Mouse (Mus musculus) heart, postnatal 0 days (tissue): ENCODE results near the gene Sf3a2. TPM values are rescaled to one million over a fixed set of nuclear protein-coding genes. Genes with fewer than 3 reads are reported as not detected.

Experiments
- ATAC-seq: fragments of 200-750 bp; cut with Nextera tagmentation; 2 replicates; pipeline ENCODE4 v1.8.0; 2017; ENCODE audit warnings: low read depth, moderate number of reproducible peaks, moderate library complexity; ENCODE audit not compliant: insufficient read depth
- DNase-seq: peaks from one replicate; pipeline ENCODE4 v3.0.0-alpha.2; 2016; ENCODE audit warnings: low spot score
- H3K27ac ChIP-seq: fragments of 300-500 bp; sonication (generic); 2 replicates; pipeline ENCODE4 v1.5.1; 2014; ENCODE audit warnings: low read depth, mild to moderate bottlenecking
- H3K27me3 ChIP-seq: fragments of 300-500 bp; sonication (generic); 2 replicates; pipeline ENCODE4 v1.6.1; 2014; ENCODE audit warnings: low read length, mixed read lengths; ENCODE audit not compliant: control insufficient read depth, insufficient read depth
- H3K36me3 ChIP-seq: fragments of 300-500 bp; sonication (generic); replicated peaks from 2 replicates; pipeline ENCODE4 v1.6.1; 2014; ENCODE audit warnings: low read length, mixed read lengths; ENCODE audit not compliant: control insufficient read depth, insufficient read depth
- H3K4me1 ChIP-seq: fragments of 300-500 bp; sonication (generic); 2 replicates; pipeline ENCODE4 v1.6.1; 2014; ENCODE audit warnings: antibody characterized with exemption; ENCODE audit not compliant: control insufficient read depth, insufficient read depth
- H3K4me2 ChIP-seq: fragments of 300-500 bp; sonication (generic); 2 replicates; pipeline ENCODE4 v1.6.1; 2014; ENCODE audit warnings: low read depth, mild to moderate bottlenecking, low read length, moderate library complexity
- H3K4me3 ChIP-seq: fragments of 300-500 bp; sonication (generic); 2 replicates; pipeline ENCODE4 v1.5.1; 2014; ENCODE audit warnings: low read depth, low read length
- H3K9ac ChIP-seq: fragments of 300-500 bp; sonication (generic); replicated peaks from 2 replicates; pipeline ENCODE4 v1.6.1; 2014; ENCODE audit warnings: low read depth, low read length, mixed read lengths
- H3K9me3 ChIP-seq: fragments of 300-500 bp; sonication (generic); replicated peaks from 2 replicates; pipeline ENCODE4 v1.6.1; 2016; ENCODE audit warnings: low read length; ENCODE audit not compliant: control insufficient read depth
- CTCF ChIP-seq: IDR thresholded peaks from 2 replicates; pipeline ENCODE4 v1.5.1; 2016; ENCODE audit warnings: antibody characterized with exemption, control low read depth, low read depth
- EP300 ChIP-seq: IDR thresholded peaks from 2 replicates; pipeline ENCODE4 v1.6.1; 2016; ENCODE audit warnings: antibody characterized with exemption, low read depth
- WGBS: fragments of 180-500 bp; shearing (Covaris S2); extraction: QIAGEN DNeasy Blood & Tissue Kit; methylation state at CpG from one replicate; pipeline ENCODE4 v1.1.7; 2014; 5-methylcytosine and 5-hydroxymethylcytosine counted together
- polyA plus RNA-seq: library from polyadenylated mRNA; unstranded; fragments of >200 nt; fragmentation: Nextera tagmentation; extraction: Ambion mirVana; gene quantifications from 2 replicates; pipeline ENCODE4 v1.2.1, GENCODE M21; 2015
- total RNA-seq: library from RNA; depleted of rRNA; stranded (reverse); fragments of >200 nt; gene quantifications from 2 replicates; pipeline ENCODE4 v1.2.3, GENCODE M21; 2014; ENCODE audit warnings: low replicate concordance

Gene Sf3a2
- total and polyA plus RNA-seq, 2 experiments from 2014 or later: 8.8 to 25.2 TPM

- ATAC-seq (no peak), DNase-seq (no peak)
- peak overlapping the region; percentile 70 for H3K27ac ChIP-seq
- H3K4me2 ChIP-seq: peak overlapping the region; percentile 95
- no peaks in the 10 kb centered on the region for H3K27me3 ChIP-seq
- no peaks in the 10 kb centered on the region for H3K9me3 ChIP-seq
- H3K4me3 ChIP-seq: peak overlapping the region; percentile 49
- H3K4me1 ChIP-seq: peaks cover 35% of the 10 kb centered on the region; the same call in 1 of the 2 replicates
- peaks cover 34% of the 10 kb centered on the region for H3K36me3 ChIP-seq
- 50% methylated on average over 32 of the region's 34 CpGs for WGBS
- TF ChIP-seq EP300: no peak
- TF ChIP-seq CTCF: no peak
- H3K9ac ChIP-seq: peak overlapping the region; percentile 55; the same call in 1 of the 2 replicates
Measured at GRCm38 (mm10) chr10:80806341-80807056, 8.5 kb downstream of the Sf3a2 start.

DNA sequence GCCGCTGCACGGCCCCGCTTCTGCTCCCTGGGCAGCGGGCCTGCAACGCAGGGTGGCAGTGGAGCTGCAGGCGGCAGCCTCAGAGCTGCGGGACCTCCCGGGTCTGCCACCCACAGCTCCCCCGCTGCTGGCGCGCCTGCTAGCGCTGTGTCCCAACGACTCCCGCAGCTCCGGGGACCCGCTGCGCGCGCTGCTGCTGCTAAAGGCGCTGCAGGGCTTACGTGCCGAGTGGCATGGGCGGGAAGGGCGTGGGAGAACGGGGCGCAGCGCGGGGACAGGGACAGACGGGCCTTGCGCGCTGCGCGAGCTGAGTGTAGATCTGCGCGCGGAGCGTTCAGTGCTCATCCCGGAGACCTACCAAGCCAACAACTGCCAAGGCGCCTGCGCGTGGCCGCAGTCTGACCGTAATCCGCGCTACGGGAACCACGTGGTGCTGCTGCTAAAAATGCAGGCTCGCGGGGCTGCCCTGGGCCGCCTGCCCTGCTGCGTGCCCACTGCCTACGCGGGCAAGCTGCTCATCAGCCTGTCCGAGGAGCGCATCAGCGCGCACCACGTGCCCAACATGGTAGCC lies 9.1 kb downstream of the Sf3a2 start:
- H3K4me3 ChIP-seq: peak overlapping the region; percentile 49
- peak overlapping the region; percentile 95 for H3K4me2 ChIP-seq
- no peaks in the 10 kb centered on the region for H3K27me3 ChIP-seq
- no peak for TF ChIP-seq EP300
- no peak for TF ChIP-seq CTCF
- ATAC-seq (peak; percentile 81), DNase-seq (peak; percentile 80)
- H3K36me3 ChIP-seq: peaks cover 27% of the 10 kb centered on the region
- under 1% methylated on average over 57 of the region's 58 CpGs for WGBS
- peak overlapping the region; percentile 55 for H3K9ac ChIP-seq
- H3K4me1 ChIP-seq: peaks cover 35% of the 10 kb centered on the region; the same call in 1 of the 2 replicates
- no peaks in the 10 kb centered on the region for H3K9me3 ChIP-seq
- H3K27ac ChIP-seq: peak overlapping the region; percentile 70

DNA sequence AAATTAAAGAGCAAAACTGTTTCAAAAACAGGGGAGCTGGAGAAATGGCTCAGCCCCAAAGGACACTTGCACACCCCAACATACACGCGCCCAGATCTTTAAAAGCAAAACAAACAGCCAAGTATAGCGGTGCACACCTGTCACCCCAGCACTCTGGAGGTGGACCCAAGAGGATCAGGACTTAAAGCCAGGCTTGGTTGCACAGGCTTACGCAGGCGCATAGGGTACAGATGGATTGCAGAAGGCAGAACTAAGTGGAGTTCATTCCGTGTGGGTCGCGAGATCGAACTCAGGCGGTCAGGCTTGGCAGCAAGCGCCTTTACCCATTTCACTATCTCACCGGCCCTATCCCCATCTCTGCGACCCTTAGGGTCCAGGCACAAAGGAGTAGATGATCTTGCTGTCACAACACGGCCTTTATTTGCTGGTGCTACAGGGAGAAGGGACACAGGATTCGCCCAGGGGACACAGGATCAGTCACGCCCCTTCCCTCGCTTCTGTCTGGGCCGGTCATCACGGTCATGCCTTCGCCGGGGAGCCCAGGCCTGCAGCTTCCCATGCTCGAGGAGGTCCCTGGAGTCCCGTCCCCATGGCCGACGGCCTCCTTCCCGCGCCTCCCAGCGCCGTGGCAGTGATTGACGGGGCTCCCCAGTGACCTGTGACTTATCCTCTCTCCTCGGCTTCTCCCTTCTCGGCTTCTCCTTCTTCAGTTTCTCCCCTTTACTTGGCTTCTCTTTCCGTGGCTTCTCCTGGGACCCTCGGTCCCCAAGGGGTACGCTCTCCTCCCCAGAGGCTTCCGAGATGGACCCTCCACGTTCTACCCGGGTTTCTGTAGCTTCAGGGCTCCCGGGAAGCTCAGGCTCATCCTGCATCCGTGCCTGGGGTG lies 10.3 kb downstream of the Sf3a2 start:
- ATAC-seq: no peak
- Histone ChIP-seq H3K4me3 (0 out of 2 replicates have a peak overlapping the region, but pooled peaks have one; percentile 0), H3K9ac (peak overlapping the region; percentile 31; the same call in 1 of the 2 replicates), H3K4me1 (peaks cover 35% of the 10 kb centered on the region; the same call in 1 of the 2 replicates), H3K4me2 (peak overlapping the region; percentile 95), H3K36me3 (peaks cover 15% of the 10 kb centered on the region), H3K27me3 (no peaks in the 10 kb centered on the region), H3K27ac (0 out of 2 replicates have a peak overlapping the region, but pooled peaks have one; percentile 70), H3K9me3 (no peaks in the 10 kb centered on the region)
- DNase-seq: no peak
- TF ChIP-seq EP300 (no peak), CTCF (no peak)
- WGBS: 28% methylated on average over 40 of the region's 40 CpGs

- peak overlapping the region; percentile 31; the same call in 1 of the 2 replicates for H3K9ac ChIP-seq
Measured at GRCm38 (mm10) chr10:80808985-80809632, 11.1 kb downstream of the Sf3a2 start.

GRCm38 (mm10) chr10:80810084-80810483 lies 12.1 kb downstream of the Sf3a2 start:
- Histone ChIP-seq H3K4me3 (peak overlapping the region; percentile 21; the same call in 1 of the 2 replicates), H3K27me3 (no peaks in the 10 kb centered on the region), H3K4me2 (peak overlapping the region; percentile 54), H3K36me3 (no peaks in the 10 kb centered on the region), H3K9me3 (no peaks in the 10 kb centered on the region), H3K27ac (no peak overlapping the region), H3K9ac (peak overlapping the region; percentile 40; the same call in 1 of the 2 replicates), H3K4me1 (peaks cover 35% of the 10 kb centered on the region; the same call in 1 of the 2 replicates)
- DNase-seq: no peak
- ATAC-seq: no peak
- TF ChIP-seq CTCF (no peak), EP300 (no peak)
- WGBS: 6% methylated on average over 19 of the region's 20 CpGs

More at GRCm38 (mm10) chr10:80808985-80809632, 11.1 kb downstream of the Sf3a2 start:
- 9% methylated on average over 18 of the region's 18 CpGs for WGBS
- Histone ChIP-seq H3K27ac (no peak overlapping the region), H3K4me2 (peak overlapping the region; percentile 95), H3K4me3 (no peak overlapping the region), H3K9me3 (no peaks in the 10 kb centered on the region), H3K4me1 (peaks cover 35% of the 10 kb centered on the region; the same call in 1 of the 2 replicates), H3K36me3 (peaks cover 8% of the 10 kb centered on the region), H3K27me3 (no peaks in the 10 kb centered on the region)
- DNase-seq (no peak), ATAC-seq (no peak)
- TF ChIP-seq CTCF: no peak
